Mouse (Mus musculus) bone marrow macrophage, adult 2 months (primary cell): ENCODE data around the gene Col15a1.

Experiments
- CTCF ChIP-seq: IDR thresholded peaks from 2 replicates; pipeline ENCODE4 v1.5.1; 2012; ENCODE audit warnings: low read depth, mild to moderate bottlenecking, low read length, moderate library complexity
- POLR2A ChIP-seq: IDR thresholded peaks from 2 replicates; pipeline ENCODE4 v1.6.1; 2012; ENCODE audit warnings: mild to moderate bottlenecking, low read depth, low read length, borderline replicate concordance

DNA sequence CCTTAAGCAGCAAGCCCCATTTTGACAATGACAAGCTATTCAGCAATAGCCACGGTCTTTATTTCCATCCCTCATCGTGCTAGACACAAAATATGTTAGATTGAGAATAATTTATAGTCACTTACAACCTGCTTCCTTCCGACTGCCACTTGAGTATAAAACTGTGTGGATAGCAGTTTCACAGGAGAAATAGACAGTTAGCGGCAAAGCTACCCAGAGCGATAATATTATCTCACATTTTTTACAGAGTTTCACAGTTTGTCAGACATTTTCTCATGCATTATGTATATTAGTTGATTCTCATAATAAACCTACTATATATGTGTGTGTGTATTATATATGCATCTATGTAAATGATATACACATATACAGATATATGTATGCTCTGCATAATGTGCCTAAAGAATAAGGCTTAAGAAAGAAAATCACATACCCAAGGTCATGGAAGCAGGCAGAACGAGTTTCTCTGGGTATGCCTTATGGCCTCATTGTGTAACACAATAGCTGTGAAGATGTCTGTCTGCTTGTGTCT, 124.9 kb downstream of the Col15a1 start:
- TF ChIP-seq CTCF (no peak), POLR2A (no peak)
